Mouse (Mus musculus) CH12.LX (cell line): Measurements from ENCODE around the gene Retreg3. TPM values are rescaled to one million over a fixed set of nuclear protein-coding genes. Genes with fewer than 3 reads are reported as not detected.

ENCODE experiments used
- DNase-seq: peaks from one replicate; pipeline ENCODE4 v3.0.0-alpha.2; 2013; ENCODE audit errors: extremely low read depth
- H3K27ac ChIP-seq: 2 replicates; pipeline ENCODE4 v1.5.1; 2012; ENCODE audit warnings: low read depth, mild to moderate bottlenecking, control low read depth, moderate library complexity; ENCODE audit not compliant: insufficient read depth
- H3K27me3 ChIP-seq: replicated peaks from 2 replicates; pipeline ENCODE3; 2012; ENCODE audit warnings: inconsistent platforms
- H3K36me3 ChIP-seq, 2 experiments: replicated peaks in 1 of 2; 2 replicates each; pipeline versions ENCODE3 to v1.6.1; 2012; ENCODE audit warnings: inconsistent platforms in 1 of 2, low read length in 1 of 2, mild to moderate bottlenecking in 1 of 2, mixed read lengths in 1 of 2, moderate library complexity in 1 of 2; ENCODE audit not compliant: control insufficient read depth in 1 of 2, insufficient read depth in 1 of 2
- H3K4me1 ChIP-seq, 2 experiments: 2 replicates each; pipeline ENCODE4 v1.6.1; 2012; ENCODE audit warnings: inconsistent platforms in 1 of 2, moderate library complexity in 1 of 2; ENCODE audit not compliant: insufficient read depth in 2 of 2, control insufficient read depth in 1 of 2
- H3K4me2 ChIP-seq: 2 replicates; pipeline ENCODE4 v1.6.1; 2012; ENCODE audit warnings: low read depth, mild to moderate bottlenecking, control low read depth; ENCODE audit not compliant: poor library complexity, insufficient read depth, severe bottlenecking
- H3K4me3 ChIP-seq, 3 experiments: fragments of 150-350 bp in 1 of 3; sonication (generic) in 1 of 3; replicated peaks in 1 of 3; 2 replicates each; pipeline versions ENCODE3 to v1.5.1; 2011 to 2012; ENCODE audit warnings: low read depth in 2 of 3, low read length in 2 of 3, mild to moderate bottlenecking in 2 of 3, moderate library complexity in 2 of 3, control low read depth in 1 of 3, improper control_type of control experiment in 1 of 3, inconsistent platforms in 1 of 3, mixed read lengths in 1 of 3; ENCODE audit not compliant: poor library complexity in 1 of 3
- H3K79me2 ChIP-seq: replicated peaks from 2 replicates; pipeline ENCODE4 v1.6.1; 2012; ENCODE audit warnings: mild to moderate bottlenecking, moderate library complexity; ENCODE audit not compliant: control insufficient read depth, poor library complexity, insufficient read depth, severe bottlenecking; ENCODE audit errors: extremely low read depth
- H3K9ac ChIP-seq: 2 replicates; pipeline ENCODE4 v1.6.1; 2012; ENCODE audit warnings: low read depth, mild to moderate bottlenecking, control low read depth, moderate library complexity; ENCODE audit not compliant: insufficient read depth
- H3K9me3 ChIP-seq: replicated peaks from 2 replicates; pipeline ENCODE3; 2012; ENCODE audit warnings: low read length, inconsistent platforms, mixed read lengths
- BHLHE40 ChIP-seq: IDR thresholded peaks from 2 replicates; pipeline ENCODE4 v1.6.1; 2011; ENCODE audit warnings: mild to moderate bottlenecking, low read depth, low read length, improper control_type of control experiment
- CHD1 ChIP-seq: IDR thresholded peaks from 2 replicates; pipeline ENCODE4 v1.6.1; 2012; ENCODE audit warnings: low read depth, low read length, improper control_type of control experiment, inconsistent platforms
- HCFC1 ChIP-seq: IDR thresholded peaks from 2 replicates; pipeline ENCODE4 v1.6.1; 2012; ENCODE audit warnings: low read depth, mild to moderate bottlenecking, inconsistent platforms, low read length, improper control_type of control experiment
- JUND ChIP-seq: conservative IDR thresholded peaks from 2 replicates; pipeline ENCODE4 v1.6.1; 2011; ENCODE audit warnings: low read depth, low read length, improper control_type of control experiment
- KAT2A ChIP-seq: IDR thresholded peaks from 2 replicates; pipeline ENCODE4 v1.6.1; 2012; ENCODE audit warnings: low read length, improper control_type of control experiment, inconsistent platforms; ENCODE audit not compliant: insufficient replicate concordance
- MEF2A ChIP-seq: IDR thresholded peaks from 2 replicates; pipeline ENCODE4 v1.6.1; 2014; ENCODE audit warnings: low read depth, mild to moderate bottlenecking, inconsistent platforms, low read length, improper control_type of control experiment, borderline replicate concordance
- MXI1 ChIP-seq: IDR thresholded peaks from 2 replicates; pipeline ENCODE4 v1.6.1; 2011; ENCODE audit warnings: mild to moderate bottlenecking, low read depth, low read length, improper control_type of control experiment
- NELFE ChIP-seq: IDR thresholded peaks from 2 replicates; pipeline ENCODE4 v1.6.1; 2011; ENCODE audit warnings: low read depth, low read length, improper control_type of control experiment
- NRF1 ChIP-seq: IDR thresholded peaks from 2 replicates; pipeline ENCODE4 v1.6.1; 2014; ENCODE audit warnings: low read depth, mild to moderate bottlenecking, inconsistent platforms, low read length, improper control_type of control experiment, moderate library complexity
- RAD21 ChIP-seq: IDR thresholded peaks from 2 replicates; pipeline ENCODE4 v1.6.1; 2011; ENCODE audit warnings: low read depth, mild to moderate bottlenecking, low read length, improper control_type of control experiment, moderate library complexity
- UBTF ChIP-seq: IDR thresholded peaks from 2 replicates; pipeline ENCODE4 v1.6.1; 2012; ENCODE audit warnings: low read depth, mild to moderate bottlenecking, inconsistent platforms, low read length, improper control_type of control experiment, moderate library complexity
- USF2 ChIP-seq: conservative IDR thresholded peaks from 2 replicates; pipeline ENCODE4 v1.6.1; 2011; ENCODE audit warnings: low read depth, low read length, improper control_type of control experiment
- ZNF384 ChIP-seq: IDR thresholded peaks from 2 replicates; pipeline ENCODE4 v1.6.1; 2012; ENCODE audit warnings: low read depth, low read length, improper control_type of control experiment, inconsistent platforms
- dilution Hi-C: fragments of 300-500 bp; cut with MboI; formaldehyde crosslinking; loops from 2 replicates; pipeline ENCODE4 v1.14.3; 2020; ENCODE audit warnings: low sequenced_read_pairs; ENCODE audit not compliant: extremely low pct_unique_long_range_greater_than_20kb, extremely low pct_ligation_motif_present
- in situ Hi-C: fragments of 300-500 bp; cut with MboI; formaldehyde crosslinking; loops from 3 replicates; pipeline ENCODE4 v1.14.3; 2019; ENCODE audit warnings: low sequenced_read_pairs, low pct_ligation_motif_present, low pct_unique_long_range_greater_than_20kb, mixed read lengths
- polyA plus RNA-seq: library from polyadenylated mRNA; unstranded; fragments of >175 nt; gene quantifications from 2 replicates; pipeline ENCODE4 v1.2.1, GENCODE M21; 2012; ENCODE audit warnings: low read depth; ENCODE audit not compliant: insufficient read length
- total RNA-seq, 2 experiments: library from RNA; depleted of rRNA; stranded (reverse); fragments of 300-350 nt in 1 of 2; fragments of >200 nt in 1 of 2; gene quantifications; 2 replicates each; pipeline ENCODE4 v1.2.3; 2012 to 2014

The Retreg3 gene
- total and polyA plus RNA-seq, 3 experiments, result 48.2 to 55.9 (median 54.3) TPM

GRCm38 (mm10) chr11:101103011-101103410 is 16.7 kb downstream of the Retreg3 start:
- H3K79me2 ChIP-seq, result peaks cover 25% of the 10 kb centered on the region
- H3K4me3 ChIP-seq, result no peak overlapping the region
- no peaks in the 10 kb centered on the region for H3K9me3 ChIP-seq
- H3K36me3 ChIP-seq, result peaks cover 74 to 97% of the 10 kb centered on the region in 2 experiments
- H3K4me1 ChIP-seq, result peaks cover 0 to 12% of the 10 kb centered on the region in 2 experiments; a peak in 1 of 4 replicates
- TF ChIP-seq NRF1, result no peak
- no peak for TF ChIP-seq MXI1
- TF ChIP-seq NELFE, result no peak
- TF ChIP-seq HCFC1, result no peak
- no peak for TF ChIP-seq USF2
- TF ChIP-seq ZNF384, result no peak
- TF ChIP-seq MEF2A, result no peak
- no peak for TF ChIP-seq JUND
- TF ChIP-seq CHD1, result no peak
- in situ Hi-C loops, result no loop called here
- H3K27me3 ChIP-seq, result no peaks in the 10 kb centered on the region
- dilution Hi-C loops, result no loop called here
- DNase-seq, result no peak
- no peak overlapping the region for H3K27ac ChIP-seq
- H3K4me2 ChIP-seq, result no peak overlapping the region
- H3K9ac ChIP-seq, result no peak overlapping the region

GRCm38 (mm10) chr11:101098231-101098630 is 21.5 kb downstream of the Retreg3 start:
- H3K27me3 ChIP-seq, result no peaks in the 10 kb centered on the region
- dilution Hi-C loops, result no loop called here
- H3K36me3 ChIP-seq, result peaks cover 68 to 74% of the 10 kb centered on the region in 2 experiments
- H3K4me3 ChIP-seq, result no peak overlapping the region
- no peak for DNase-seq
- no peak overlapping the region for H3K9ac ChIP-seq
- no peak overlapping the region for H3K4me2 ChIP-seq
- in situ Hi-C loops, result no loop called here
- peaks cover 17% of the 10 kb centered on the region for H3K79me2 ChIP-seq
- H3K9me3 ChIP-seq, result no peaks in the 10 kb centered on the region
- H3K4me1 ChIP-seq, result peaks cover 13 to 38% of the 10 kb centered on the region in 2 experiments
- H3K27ac ChIP-seq, result 0 out of 2 replicates have a peak overlapping the region, but pooled peaks have one; percentile 6
- TF ChIP-seq RAD21 (no peak), NELFE (no peak), KAT2A (no peak), UBTF (no peak), JUND (no peak), BHLHE40 (no peak), CHD1 (no peak)
